Mouse (Mus musculus): Measurements from ENCODE around the gene Dlgap4.

Gene Dlgap4

DNA sequence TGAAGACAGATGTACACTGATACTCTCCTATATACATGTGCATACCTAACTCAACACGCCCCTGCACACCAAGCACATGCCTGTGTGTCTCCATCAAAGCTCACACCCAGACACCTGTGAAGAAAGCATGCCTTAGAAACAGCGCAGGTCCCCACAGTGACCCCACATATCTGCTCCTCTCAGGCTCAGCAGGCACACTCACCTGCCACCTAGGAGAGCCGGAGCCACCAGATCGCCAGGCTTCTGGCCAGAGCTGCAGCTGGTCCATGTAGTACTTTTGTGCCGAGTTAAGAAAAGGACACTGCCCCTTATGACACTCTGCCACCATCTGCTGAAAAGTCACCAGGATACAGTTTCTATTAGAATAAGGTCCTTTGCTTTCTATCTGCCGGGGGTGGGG lies 103.2 kb downstream of the Dlgap4 start:
- no peak for DNase-seq (ENCODE audit: low spot score)

DNA sequence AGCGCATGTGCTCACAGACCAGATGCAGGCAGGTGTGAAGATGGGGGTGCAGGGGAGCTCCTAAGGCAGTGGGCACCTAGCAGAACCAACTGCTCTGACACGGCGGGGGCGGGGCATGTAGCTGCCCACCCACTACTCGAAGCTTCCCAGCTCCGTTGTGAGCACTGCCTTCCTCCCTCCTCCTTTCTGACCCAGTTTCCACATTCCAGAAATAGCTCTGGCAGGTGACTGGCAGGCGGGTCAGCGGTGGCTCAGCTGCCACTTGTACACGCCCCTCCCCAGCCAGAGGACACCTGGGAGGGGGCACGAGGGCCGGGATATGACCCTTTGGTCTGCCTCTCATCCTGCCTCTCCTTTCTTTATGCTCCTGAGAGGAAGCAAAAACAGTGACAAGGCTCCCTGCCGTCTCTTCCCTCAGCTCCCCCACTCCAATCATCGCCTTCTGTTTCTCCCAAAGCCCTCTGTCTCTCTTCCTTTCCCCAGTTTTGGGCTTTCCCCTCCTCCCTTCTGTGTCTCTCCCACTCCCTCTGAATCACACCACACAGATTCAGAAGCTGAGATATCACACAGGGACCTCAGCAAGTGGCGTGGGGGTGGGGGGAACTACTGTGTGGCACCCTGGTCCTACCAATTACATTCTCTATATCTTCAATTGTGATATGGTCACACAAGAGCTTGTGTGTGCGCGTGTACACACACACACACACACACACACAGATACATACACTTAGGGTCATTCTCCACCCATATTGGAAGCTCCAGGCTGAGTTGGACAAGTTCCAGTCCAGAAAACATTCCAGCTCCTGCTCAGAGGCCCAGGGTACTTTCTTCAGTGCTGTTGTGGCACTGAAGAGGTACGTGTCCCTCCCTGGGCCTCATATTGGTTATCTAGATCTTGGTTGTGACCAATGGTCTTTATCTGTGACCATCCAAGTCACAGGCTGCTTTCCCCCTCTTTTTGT lies 104.1 kb downstream of the Dlgap4 start:
- peak; percentile 65 for DNase-seq (ENCODE audit: low spot score)

DNA sequence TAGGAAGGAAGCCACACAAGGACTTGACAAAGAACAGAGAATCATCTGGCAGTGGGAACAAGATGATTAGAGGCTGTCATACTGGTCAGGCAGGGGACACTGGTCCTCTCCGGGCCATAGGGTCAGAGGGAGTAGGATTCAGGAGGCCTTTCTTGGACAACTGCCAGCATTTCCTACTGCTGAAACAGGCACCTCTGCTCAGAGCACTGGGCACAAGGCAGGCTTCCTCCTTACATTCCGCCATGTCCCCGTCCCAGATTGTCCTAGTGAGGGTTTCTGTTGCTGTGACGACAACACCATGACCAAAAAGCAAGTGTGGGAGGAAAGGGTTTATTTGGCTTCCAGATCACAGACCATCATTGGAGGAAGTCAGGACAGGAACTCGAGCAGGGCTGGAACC lies 105.3 kb downstream of the Dlgap4 start:
- no peak for DNase-seq (ENCODE audit: low spot score)

DNA sequence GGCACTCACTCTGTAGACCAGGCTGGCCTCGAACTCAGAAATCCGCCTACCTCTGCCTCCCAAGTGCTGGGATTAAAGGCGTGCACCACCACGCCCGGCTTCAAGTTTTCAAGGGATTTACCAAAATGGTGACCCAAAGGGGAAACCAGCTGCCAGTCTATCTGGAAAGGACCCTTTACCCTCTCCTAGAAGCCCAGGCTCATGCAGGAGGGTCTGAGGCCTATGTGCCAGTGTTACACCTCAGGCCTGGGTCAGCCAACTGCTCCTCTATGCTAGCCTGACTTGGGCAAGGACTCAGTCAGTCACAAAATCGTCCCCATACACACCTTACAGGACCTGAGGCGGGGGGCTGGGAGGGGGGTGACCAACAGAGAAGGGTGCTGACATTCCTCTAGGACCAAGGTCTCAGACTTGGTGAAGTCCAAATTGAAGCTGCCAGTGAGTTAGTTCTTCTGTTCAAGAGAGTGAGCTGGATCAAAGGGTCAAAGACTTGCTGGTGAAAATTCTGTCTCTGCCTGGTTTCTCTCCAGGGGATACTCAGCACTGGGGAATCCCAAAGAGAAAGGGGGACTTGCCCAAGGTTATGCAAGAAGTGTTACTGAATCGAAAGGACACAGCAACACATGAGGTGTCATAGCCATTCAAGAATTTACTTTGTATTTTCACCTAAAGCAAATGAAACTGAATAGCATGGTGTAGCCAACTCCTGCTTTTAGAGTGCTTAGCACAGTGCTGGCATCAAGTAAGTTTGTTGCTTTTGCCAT lies 106.2 kb downstream of the Dlgap4 start:
- DNase-seq (ENCODE audit: low spot score), result no peak

DNA sequence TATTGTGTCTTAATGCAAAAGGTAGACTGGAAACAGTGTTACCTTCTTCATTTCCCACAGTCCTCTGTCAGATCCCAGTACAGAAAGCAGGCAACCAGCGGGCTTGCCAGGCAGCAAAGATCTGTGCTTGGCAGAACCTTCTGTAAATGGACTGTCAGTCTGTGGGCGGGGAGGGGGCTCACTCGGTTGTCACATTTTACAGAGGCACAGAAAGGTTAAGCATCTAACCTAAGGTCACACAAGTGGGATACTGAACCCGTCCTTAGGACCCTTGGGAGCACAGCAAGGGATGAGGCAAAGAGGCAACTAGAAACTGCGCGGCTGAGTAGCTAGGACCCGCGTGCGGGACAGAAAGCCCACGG lies 106.8 kb downstream of the Dlgap4 start:
- DNase-seq (ENCODE audit: low spot score), result no peak

DNA sequence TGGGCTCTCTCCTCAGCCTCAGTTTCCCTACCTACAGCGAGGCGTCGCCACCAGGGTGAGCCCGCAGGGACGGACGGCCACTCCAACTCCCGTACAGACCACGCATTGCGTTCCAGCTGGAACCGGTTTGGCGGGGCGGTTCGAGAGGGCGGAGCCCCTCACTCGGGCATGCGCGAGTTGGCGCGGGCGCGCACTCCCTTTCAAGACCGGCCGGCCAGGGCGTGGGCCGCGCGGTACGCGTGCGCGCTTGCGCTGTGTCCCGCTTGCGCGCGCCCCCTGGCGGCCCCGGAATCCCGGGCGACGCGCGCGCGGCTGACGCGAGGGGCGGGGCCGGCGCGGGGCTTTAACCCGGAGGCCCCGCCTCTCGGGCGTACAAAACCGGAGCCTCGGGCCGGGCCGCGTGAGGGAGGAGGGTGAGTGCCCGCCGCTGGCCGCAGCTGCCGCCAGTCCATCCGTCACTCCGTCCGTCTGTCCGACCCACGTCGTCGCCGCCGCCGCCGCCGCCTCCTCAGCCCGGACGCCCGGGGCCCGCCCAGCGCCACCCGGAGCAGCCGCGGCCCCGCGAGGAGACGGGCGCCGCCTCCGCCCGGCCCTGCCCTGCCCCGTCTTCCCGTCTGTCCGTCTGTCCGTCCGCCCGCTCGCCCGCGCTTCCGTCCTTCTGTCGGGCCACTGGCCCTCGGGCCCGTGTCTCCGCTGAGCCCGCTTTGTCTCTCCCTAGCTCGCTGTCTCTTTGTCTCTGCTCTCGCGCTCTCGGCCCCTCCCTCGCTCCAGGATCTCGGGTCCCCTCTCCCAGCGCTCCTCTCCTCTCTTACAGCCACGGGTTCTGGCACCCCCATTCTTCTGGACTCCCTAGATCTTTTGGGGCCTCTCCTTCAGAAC lies 107.4 kb downstream of the Dlgap4 start:
- DNase-seq (ENCODE audit: low spot score), result peak; percentile 93

DNA sequence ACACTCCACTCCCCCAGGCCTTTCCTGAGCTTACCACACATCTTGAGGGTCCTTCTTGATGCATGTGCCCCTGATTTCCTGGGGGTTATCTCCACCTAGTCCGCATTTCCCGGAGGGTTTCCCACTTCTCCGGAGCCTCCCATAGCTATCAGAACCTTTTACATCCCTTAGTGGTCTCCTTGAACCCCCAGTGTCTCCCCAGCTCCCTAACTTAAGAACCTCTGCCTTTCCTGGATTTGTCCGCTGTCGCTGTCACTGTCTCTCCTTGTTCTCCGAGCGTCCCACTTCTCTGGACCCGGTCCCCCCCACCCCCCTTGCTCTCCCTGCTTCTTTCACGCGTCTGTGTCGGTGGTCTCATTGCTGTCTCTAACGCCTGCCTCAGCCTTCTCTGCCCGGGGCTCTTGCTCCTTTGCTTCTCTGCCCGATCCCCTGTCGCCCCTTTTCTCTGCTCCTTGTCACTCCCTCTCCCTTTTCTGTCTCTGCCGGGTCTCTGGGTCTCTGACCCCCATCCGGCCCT lies 108.1 kb downstream of the Dlgap4 start:
- DNase-seq (ENCODE audit: low spot score), result no peak

DNA sequence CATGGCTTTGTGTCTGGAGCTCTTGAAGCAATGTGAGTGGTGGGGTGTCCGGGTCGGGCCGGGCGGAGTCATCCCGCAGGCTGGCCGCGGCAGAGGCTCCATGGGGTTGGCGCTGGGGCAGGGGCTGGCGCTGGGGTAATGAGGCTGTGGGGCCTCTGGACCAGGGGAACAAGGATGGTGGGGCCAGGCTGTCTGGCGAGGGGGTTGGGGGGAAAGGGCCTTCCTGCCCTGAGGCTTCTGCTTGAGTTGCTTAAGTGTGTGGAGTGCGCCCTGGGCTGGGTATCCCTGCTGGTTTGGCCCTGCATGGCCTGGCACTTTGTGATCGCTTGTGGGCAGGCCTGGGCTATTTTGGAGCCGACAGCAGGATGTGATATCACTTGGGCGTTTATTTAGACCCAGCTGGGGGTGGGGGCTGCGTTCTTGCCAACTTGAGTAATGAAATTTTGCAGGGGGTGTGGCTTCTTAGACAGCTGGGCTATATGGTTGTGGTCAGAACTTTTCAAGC lies 108.6 kb downstream of the Dlgap4 start:
- DNase-seq (ENCODE audit: low spot score), result no peak

DNA sequence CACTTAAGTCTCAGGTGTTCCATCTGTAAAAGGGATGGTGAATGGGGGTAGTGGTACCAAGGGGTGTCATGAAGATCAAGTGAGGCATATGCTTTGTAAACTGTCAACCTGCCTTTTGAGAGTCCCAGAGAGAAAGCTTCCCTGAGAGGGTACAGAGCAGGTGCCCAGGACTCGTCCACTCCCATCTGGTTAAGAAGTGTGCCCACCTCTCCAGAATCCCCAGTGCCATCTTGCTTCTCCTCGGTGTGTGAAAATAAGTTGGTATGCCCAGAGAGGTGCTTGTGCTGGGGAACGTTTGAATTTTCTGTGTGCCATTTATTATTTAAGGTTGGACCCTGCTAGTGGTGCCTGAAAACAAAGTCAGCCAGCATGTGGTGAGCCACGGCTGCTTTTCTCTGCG lies 109.2 kb downstream of the Dlgap4 start:
- DNase-seq (ENCODE audit: low spot score), result no peak

DNA sequence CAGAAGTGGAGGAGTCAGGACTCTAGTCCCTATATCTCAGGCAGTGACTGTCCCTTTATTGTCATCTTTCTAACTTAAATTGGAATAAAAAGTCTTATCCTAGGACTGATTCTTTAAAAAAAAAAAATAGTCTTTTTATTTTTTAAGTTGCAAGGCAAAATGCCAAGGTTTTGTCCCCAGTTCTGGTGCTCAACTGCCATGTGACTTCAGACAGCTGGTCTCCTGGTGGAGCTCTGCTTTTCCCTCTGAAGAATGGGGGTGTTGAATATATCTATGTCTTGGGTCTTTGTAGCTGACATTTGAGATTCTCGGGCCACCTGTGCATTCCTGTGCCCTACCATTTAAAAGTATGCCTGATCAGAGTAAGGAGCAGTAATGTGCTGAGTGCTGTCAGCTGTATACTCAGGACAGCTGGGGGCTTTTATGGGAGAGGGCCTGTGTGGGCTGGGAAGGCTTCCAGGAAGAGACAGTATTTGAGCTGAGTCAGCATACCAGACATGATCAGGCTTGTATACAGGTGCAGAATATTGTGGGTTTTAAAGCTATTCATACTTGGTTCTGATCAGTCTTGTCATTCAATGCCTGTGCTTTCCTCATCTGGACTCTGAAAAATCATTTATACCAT lies 110.5 kb downstream of the Dlgap4 start:
- DNase-seq (ENCODE audit: low spot score), result no peak

DNA sequence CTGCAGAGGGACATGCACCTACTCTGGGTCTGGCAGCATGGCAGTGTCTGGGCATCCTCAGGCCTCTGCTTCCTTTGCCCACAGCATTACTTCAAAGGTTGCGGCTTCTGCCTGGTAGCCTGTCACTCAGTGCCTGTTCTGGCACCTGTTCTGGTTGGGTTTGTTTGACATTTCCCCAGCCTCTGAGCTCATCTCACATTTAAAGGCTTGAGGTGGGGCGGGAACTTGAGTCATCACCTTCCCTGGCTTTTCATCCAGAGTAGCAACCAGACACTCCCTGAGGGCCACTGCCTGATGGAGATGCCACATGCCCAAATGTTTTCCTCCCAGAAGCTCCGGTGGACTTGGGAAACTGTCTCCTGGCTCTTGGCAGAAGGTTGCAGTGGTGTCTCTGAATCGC lies 111.4 kb downstream of the Dlgap4 start:
- DNase-seq (ENCODE audit: low spot score), result no peak

DNA sequence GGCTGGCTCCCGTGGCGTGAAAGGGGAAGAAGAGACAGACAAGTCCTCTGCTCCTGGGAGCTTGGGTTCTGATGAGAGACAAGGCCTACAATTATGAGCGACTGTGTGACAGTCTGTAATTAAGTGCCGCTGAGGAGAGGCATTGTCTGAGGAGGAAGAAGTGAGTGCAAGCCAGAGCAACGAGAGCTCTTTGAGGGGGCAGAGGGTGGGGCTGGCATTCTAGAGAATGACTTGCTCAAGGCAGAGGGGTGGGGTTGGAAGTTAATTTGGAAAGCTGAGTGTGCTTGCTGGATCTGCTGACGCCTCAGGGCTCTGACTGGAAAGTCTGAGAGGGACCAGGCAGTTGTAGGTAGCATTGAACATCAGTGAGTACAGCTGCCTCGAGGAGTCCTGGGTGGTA lies 112.8 kb downstream of the Dlgap4 start:
- no peak for DNase-seq (ENCODE audit: low spot score)

DNA sequence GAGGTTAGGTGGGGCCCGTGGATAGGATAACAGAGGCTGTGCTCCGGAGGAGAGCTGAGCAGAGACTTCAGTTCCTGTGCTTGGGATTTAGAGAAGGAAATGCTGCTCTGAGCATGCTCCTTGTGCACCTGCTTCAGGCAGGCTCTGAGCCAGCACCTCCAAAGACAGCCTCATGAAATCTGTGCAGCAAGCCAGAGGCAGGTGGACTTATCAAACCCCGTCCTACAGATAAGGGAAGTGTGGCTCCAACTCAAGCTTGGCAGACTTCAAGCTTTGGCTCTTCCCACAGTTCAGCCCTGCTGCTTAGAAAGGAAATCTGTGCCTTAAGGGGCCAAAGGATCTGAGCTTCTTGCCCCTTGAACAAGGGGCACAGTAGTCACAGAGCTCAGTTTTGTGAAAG lies 113.4 kb downstream of the Dlgap4 start:
- no peak for DNase-seq (ENCODE audit: low spot score)

DNA sequence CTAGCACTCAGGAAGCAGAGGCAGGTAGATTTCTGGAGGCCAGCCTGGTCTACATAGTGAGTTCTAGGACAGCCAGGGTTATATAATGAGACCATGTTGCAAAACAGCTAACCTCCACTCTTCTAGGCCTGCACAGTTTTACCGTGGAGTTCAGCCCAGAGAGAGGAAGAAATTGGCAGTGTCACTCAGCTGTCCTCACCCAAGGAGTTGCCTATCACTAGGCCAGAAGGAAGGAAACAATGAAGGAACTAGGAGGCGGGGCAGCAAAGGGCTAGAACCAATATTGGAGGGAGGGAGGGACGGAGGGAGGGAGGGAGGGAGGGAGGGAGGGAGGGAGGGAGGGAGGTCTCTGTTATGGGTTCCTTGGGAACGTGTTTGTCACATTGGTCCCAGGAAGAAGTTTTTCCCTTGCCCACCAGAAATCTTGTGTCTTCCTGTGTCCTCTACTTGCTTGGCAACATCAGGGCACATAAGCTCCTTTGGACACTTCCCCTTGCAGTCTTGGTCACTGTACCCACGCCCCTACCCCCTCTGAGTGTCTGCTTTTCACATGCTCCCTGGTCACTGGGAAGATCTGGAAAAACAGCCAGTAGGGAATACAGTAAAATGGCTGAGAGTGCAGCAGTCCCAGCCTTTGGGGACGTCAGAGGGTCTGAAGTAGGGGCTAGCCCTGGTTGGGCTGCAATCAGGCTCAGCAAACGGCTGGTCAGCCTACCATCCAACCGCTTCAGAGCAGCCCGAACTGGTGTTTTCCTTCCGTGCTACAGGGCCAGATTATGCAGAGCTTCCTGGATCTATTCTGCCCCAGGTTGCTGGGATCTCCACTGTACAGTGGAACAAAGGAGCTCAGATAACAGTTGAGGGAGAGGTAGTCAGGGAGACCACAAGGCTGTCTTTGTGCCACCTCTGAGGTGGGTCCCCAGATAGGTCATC lies 116.3 kb downstream of the Dlgap4 start:
- no peak for DNase-seq (ENCODE audit: low spot score)

DNA sequence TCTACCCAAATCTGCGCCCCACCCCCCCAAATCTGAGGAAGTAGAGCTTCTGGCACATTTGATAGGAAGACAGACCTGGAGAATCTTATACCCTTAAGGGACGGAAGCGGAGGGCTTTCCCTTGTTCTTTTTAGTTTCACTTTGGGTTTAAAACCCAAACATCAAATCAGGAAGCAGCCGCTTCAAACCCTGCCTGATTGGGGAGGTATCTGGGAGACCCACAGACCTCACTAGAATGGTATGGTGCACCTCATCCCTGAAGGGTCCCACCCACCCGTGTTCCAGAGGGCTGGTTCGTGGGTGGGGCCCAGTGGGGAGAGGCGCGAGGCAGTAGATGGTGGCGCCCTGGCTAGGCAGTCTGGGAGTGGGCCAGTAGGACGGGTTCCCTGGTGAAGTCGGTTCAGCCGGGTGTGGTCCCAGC lies 117.0 kb downstream of the Dlgap4 start:
- DNase-seq (ENCODE audit: low spot score), result no peak

DNA sequence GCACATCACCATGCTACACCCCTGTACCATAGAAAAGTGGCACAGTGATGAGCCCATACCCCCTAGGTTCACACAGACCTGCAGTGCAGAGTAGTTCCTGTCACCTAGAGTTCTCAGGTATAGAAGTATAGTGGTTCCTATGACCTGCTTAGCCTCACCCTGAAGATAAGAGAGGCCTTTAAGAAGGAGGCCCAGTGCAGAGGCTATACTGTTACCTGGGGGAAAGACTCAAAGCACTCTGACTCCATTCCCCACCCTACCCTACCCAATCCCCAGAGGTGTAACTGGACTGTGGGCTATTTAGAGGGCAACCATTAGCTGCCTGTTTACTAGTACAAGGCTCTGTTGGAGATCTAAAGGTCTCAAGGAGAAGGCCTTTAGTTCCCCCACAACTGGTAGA lies 118.1 kb downstream of the Dlgap4 start:
- no peak for DNase-seq (ENCODE audit: low spot score)

DNA sequence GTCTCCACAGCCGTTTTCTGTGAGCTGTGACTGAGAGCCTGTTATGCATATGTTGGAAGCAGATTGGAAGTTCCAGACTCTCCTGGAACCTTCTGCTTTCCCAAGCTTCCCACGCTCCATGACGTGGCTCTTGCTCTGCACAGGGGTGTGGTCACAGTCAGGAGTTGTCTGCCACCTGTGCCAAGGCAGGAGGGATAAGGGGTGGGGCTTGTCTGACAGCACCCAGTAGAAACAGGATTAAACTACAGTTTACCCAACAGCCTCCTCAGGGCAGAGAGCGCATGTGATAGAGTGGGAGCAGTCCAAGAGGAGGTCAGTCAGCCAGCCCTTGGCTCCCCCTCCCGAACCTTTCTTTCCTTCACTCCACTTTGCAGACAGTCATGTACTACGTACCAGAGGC lies 118.6 kb downstream of the Dlgap4 start:
- peak; percentile 65 for DNase-seq (ENCODE audit: low spot score)

DNA sequence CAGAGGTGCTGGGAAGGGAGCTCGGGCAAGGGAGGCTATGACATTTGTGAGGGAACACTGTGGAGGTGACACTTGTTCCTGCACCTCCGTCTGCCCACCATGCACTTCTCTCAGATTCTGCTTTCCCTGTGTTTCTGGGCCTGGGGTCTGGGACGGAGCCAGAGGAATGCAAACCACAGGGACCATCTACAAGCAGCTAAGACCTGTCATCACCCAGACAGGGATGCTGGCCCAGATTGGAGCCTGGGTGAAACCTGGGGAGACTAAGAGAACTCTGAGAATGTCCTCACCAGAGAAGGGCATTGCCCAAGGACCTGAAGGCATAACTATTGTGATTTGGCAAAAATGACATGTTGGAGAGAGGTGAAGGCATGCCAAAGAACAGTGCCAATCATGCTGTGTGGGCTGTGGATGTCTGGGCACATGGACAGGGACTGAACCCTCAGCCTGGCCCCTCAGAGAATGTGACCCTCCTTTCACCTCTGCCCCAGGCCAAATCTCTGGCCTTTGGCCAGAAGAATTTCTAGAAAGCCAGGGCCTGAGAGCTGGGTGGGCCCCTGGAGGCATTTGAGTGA lies 122.3 kb downstream of the Dlgap4 start:
- no peak for DNase-seq (ENCODE audit: low spot score)

DNA sequence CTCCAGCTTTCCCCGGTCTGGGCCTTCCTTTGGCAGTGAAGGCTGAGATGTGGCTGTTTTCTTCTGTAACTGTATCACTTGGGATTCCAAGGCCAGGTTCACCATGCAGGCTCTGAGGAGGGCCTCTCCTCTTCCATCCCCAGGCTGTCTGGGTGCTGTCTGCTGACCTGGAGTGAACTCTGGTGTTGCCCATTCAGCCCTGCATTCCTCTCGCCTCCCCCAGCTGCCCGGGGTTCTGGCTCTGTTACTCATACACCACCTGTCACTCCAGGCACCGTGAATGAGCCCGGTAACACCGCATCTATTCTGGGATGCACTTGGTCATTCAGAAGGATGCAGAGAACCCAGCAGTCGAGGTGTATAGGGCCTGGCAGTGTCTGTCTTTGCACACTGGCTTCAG lies 123.3 kb downstream of the Dlgap4 start:
- DNase-seq (ENCODE audit: low spot score), result no peak

DNA sequence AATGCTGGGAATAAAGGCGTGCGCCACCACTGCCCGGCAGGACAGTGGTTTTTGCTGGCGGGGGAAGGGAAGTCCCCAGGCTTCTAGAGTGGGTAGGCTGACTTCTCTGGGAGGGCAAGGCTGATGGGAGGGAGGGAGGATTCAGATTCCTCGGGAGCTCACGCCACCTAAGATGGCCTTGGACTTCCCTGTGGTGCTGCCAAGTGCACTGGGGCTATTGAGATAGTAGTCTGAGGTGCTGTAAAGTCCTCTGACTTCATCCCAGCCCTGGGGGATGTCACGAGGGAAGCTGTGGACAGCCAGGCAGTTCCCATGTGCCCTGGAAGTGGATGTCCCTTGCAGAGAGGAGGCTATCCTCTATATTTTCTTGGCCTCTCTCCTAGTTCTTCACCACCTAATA lies 124.5 kb downstream of the Dlgap4 start:
- DNase-seq (ENCODE audit: low spot score), result no peak

Measured in left cerebral cortex, adult 11 months (tissue).